Mouse (Mus musculus) telencephalon, adult 2 months (tissue): ENCODE measurements around the gene Ap1m1.
A peak's percentile ranks its signal among the peaks of the same experiment; 100 is the strongest.

Experiments
- DNase-seq: peaks from one replicate; pipeline ENCODE4 v3.0.0-alpha.2; 2011; ENCODE audit warnings: low read depth, low spot score

The Ap1m1 gene

DNA sequence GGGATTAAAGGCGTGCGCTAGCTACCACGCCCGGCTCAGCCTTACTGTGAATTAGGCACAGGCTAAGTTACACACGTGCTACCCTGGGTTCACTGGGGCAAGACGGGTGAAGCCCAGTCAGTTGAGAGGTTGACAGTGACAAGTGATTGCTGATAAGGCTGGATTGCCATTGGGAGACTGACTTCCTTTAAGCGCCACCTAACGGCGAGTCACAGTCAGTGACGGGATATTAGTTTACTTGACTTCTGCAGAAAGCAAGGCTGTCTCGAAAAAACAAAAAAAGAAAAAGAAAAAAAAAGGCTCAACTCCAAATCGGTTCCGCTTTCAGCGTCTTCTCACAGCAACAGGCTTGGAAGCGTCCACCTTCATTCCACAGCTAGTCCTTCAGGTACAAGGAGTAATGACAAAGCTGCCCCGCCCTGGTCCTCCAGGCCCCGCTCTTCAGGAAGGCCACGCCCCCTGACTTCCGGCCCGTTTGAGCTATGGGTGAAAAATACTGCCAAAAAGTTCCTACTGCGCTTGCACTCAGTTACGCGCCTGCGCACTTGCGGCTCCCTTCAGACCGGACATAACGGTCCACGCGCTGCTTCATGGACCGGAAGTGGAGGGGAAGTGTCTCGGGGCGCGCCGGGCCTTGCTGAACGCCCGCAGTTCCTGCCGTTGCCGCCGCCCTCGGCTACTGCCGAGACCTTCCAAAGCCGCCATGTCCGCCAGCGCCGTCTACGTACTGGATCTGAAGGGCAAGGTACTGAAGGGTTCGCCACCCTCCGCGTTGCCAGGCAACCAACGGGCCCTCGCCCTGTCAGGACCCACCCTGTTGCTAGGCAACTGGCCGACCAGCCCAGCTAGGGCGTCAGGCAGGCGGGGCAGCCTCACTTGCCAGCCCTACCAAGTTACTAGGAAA lies at the start of gene Ap1m1:
Ap1m1 (plus strand) TSS at position 520 of the 904 bp plus-strand sequence.
- peak; percentile 99 for DNase-seq

DNA sequence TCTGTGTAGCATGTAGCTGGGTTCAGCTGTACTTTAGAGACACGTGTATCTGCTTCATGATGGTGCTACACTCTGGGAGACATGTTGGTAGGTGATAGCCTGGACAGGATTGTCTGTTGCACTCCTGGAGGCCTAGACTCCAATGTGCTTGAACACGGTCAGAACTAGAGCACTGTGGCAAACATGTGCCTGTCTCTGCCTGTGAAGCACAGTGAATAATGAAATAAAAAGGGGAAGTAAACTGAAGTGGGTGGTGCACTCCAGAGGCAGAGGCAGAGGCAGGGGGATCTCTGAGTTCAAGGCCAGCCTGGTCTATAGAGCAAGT lies 49.6 kb upstream of the Ap1m1 start:
- no peak for DNase-seq

DNA sequence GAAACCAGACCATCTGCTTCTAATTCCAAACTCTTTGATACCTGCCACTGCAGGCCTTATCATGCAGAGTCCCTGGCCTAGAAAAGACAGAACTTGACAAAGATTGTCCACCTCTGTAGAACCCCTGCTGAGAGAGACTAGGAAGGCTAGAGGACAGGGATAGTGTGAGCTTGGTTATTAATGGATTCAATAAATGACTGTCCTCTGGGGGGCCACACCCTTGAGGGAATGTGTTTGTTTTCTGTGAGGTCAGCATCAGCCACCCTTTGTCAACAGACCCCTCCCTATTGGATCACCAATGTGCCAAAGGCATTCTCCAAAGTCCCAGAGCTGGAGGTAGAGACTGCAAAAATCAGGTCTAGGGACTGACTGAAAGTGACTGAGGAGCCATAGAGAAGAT lies 47.8 kb upstream of the Ap1m1 start:
- DNase-seq, result no peak

DNA sequence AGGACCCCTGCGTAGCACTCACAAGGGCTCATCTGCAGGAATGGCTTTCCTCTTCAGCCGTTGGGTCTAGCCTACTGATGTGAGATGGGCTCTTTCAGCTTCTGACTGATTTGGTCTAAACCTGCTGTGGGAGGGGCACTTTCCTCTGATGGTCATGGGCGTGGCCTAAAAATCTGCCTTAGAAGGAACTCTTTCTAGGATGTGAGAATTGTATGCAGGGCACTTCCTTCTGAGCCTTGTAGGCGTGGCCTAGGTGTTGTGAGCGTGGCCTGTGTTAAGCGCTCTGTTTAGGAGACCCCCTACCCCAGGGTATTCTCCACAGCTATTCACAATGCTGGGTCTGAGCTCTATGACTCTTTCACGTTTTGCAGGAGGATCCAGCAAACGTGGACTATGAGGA lies 41.8 kb upstream of the Ap1m1 start:
- no peak for DNase-seq

DNA sequence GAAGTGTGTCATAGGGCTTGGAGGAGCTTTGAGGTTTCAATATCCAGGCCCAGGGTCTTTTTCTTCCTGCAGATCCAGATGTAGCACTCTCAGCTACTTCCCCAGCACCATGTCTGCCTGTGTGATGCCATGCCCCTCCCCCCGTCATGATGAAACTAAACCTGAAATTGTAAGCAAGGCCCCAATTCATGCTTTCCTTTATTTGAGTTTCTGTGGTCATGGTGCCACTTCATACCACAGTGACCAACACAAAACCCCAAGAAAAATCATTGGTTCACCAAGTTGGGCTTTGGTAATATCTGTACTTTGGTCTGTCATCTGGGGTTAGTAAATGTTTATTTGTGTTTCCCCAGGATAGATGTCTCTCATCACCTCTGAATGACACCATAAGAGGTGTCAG lies 31.2 kb upstream of the Ap1m1 start:
- no peak for DNase-seq

DNA sequence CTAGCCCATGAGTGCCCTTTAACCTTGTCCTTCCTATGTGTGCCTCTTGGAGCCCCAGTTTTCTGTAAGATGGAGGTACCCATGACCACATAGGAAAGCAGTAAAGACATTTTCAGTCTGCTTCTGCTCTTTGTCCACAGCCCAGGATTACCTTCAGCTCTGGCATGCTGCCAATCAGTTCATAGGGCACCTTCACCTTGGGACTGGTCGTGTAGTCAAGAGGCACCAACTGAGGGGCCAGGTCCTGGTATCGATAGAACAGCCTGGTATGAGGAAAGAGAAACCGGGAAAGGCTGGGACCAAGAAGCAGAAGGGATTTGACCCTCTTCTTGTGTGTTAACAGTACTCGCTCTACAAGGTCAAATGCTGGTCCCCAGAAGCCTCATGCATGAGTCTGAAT lies 29.6 kb upstream of the Ap1m1 start:
- no peak for DNase-seq

DNA sequence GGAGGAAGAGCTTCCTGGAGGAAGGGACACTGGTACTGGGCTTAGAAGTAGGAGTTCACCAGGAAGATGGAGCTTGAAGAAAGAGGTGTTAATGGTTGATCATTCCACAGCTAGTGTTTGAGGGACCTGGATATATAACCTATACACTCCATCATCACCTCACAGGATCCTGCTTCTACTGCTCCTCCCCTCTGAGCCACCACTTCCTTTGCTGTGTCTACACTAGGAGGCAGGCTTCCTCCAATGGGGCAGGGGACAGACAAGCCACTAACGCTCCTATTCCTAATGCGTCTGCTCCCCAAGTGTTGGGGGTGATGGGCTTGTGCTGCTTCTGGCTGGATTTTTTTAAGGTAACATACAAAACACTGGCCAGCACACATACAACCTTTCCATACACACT lies 29.1 kb upstream of the Ap1m1 start:
- no peak for DNase-seq

DNA sequence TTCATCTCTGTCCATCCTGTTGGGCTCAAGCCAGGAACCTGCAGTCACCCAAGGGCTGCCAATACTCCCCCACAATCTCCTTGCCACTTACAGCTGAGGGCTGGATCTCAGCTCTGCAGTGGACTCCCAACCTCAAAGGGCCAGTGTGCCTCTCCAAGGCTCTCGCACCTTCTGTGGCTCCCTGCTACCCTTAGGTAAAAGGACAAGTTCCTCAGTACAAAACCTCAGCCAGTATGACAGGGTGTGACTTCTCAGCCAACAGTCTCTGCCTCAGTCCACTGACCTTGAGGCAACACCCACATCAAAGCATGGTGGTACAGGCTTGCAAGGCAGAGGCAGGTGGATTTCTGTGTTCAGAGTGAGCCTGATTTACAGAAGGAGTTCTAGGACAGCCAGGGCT lies 28.0 kb upstream of the Ap1m1 start:
- no peak for DNase-seq

DNA sequence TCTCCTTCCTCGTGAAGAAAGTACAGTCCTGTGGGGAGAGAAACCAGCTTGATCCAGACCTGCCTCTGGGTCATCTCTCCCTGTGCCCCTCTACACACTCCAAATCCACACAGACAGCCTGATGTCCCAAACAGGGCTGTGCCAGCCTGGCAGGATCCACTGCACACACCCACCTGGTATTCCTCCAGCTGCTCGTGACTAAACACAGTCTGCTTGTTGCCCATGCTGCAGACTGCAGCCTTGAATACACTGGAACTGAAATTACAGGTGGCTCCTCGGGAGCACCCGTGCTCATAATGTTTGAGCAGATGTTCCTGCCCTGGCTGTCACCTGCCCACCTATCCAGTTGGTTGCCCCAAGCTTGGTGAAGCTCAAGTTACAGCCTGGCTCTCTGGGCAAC lies 27.1 kb upstream of the Ap1m1 start, which contains the start of gene Cib3:
Cib3 (minus strand) TSS at position 87 of the 400 bp plus-strand sequence.
- no peak for DNase-seq

DNA sequence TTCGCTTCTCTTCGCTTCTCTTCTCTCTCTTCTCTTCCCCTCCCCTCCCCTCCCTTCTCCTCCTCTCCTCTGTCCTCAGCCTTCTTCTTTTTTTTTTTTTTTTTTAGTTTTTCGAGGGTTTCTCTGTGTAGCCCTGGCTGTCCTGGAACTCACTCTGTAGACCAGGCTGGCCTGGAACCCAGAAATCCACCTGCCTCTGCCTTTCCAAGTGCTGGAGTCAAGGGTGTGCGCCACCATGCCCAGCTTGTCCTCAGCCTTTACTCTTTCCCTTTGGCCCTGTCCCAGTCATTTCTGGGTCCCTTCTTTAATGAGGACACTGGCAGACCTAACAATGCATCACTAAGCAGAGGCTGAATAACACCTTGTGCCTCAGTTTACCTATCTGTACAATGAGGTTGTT lies 26.3 kb upstream of the Ap1m1 start, which contains the start of gene Gm11034:
Gm11034 (minus strand) TSS at position 101 of the 400 bp plus-strand sequence.
- DNase-seq, result no peak

DNA sequence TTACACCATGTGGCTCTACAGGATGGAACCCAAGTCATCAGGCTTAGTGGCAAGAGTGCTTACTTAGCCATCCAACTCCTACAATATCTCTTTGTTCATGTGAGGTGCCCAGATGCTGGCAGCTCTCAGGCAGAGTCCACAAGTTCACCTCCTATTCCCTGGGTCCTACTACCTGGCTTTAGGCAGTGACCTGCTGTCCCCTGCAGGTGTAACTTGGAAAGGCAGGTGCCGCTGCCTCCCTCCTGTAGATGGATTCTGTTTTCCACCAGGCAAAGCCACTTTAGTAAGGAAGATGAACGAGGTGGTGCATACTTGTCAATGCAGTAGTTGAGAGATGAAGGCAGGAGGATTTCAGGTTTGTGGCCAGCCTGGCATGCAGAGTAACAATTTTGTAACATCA lies 24.8 kb upstream of the Ap1m1 start:
- DNase-seq, result no peak

DNA sequence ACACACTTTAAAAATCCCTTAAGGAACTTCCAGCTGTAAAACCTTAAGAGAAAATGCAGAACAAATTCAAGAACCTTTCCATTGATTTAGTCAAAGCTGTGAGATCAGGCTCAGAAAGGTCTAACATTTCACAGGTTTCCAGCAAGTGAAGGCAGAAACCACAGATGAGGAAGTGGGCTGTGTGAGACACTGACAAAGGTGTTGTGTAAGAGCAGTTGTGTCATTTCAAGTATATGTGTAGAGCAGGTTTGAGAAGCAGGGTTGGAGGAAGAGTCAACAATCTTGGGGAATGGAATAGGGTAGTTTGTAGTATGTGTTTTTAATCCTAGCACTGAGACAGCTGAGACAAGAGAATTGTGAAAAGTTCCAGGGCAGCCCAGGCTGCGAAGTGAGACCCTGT lies 23.9 kb upstream of the Ap1m1 start:
- no peak for DNase-seq

DNA sequence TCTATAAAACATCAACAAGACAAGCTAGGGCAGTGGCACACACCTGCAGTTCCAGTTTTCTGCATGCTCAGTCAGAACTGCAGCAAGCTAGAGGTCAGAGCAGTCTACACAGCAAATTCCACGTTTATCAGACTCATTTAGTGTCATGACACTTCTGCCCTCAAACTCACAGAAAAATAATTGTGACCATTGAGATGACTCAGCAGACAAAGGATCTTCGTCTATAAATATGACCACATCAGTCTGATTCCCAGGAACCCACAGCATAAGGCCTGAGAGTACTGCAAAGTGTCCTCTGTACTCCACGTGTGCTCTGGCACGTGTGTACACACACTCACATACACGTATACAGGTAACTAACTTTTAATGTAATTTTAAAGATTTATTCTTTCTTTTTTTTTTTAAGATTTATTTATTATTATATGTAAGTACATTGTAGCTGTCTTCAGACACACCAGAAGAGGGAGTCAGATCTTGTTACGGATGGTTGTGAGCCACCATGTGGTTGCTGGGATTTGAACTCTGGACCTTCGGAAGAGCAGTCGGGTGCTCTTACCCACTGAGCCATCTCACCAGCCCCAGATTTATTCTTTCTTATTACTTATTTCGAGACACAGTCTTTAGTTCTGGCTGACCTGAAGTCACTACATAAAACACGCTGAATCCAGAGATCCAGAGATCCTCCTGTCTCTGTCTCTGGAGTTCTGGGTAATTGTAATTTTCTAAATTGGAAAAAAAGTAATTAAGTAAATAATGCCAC lies 20.9 kb upstream of the Ap1m1 start:
- no peak for DNase-seq

DNA sequence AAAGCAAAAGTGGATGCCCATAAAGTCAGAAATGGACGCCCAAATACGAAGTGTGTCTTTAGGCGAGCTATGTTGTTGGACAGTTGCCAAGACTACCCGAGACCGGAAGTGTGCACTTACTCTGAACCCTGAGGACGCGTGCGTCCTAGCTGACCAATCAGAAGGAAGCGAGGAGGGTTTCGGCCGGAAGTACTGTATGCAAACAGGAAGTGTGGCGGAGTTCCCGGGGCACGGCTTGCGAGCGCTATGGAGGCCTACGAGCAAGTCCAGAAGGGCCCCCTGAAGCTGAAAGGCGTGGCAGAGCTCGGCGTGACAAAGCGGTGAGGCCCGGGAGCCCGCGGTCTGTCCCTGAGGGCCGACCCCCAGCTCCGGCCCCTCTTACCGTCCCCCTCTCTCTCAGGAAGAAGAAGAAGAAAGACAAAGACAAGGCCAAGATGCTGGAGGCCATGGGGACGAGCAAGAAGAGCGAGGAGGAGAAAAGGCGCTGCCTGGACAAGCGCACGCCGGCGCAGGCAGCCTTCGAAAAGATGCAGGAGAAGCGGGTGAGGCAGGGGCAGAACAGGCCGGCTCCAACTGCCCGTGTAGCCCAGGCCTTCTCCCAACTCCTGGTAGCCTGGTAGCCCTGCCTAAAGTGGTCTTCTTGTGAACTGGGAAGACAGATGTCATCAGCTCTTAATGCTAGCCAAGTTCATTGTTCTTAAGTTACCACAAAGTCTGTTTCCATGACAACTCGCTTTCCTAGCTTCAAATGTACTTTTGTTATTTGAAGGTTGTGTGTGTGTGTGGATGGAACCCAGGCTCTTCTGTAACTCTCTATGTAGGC lies 20.1 kb upstream of the Ap1m1 start, which contains the start of gene Fam32a:
Fam32a (plus strand) TSS at position 190 of the 823 bp plus-strand sequence.
- peak; percentile 97 for DNase-seq

DNA sequence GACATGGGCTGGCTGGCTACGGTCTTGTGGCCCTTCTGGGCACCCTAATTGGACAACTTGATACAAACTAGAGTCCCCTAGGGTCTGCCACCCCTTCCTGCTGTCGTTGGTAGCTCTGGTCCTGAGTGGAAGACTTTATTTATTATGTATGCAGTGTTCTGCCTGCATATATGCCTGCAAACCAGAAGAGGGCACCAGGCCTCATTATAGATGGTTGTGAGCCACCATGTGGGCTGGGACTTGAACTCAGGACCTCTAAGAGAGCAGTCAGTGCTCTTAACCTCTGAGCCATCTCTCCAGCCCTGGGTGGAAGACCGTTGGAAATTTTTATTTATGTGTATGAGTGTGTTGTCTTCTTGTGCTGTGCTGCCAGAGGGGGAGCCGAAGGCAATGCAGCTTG lies 19.1 kb upstream of the Ap1m1 start:
- no peak for DNase-seq

DNA sequence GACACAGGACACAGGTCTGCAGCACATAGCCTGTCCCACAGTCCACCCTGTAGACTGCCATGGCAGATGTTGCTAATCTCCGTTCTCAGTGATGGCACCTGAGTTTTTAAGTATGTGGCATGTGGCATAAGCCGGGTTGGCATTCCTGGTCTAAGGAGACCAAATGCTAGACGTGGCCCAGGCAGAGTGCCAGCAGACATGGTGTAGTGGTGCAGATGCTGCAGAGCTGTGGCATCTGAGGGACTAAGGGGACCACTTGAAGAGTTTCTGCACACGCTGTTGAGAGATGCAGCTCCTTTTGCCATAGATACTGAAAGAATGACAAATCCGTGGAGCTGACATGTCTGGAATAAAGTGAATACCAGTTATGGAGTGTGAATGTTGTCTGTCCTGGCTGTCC lies 17.2 kb upstream of the Ap1m1 start:
- no peak for DNase-seq

DNA sequence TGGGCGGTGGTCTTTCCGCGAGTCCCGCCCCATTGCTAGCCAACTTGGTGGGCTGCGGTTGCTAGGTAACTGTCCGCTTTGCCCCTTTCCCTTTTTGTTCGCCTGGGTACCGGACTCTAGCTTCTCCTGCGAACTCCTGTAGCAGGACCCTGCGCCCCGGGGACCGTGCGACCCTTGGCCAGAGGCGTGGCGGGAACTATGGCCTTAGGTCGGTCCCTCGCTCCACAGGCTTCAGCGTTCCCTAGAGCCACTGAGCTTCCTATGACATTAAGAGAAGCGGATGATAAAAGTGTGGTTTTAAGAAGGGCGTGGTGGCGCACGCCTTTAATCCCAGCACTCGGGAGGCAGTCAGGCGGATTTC lies 565 bp downstream of the Ap1m1 start:
- DNase-seq, result no peak

DNA sequence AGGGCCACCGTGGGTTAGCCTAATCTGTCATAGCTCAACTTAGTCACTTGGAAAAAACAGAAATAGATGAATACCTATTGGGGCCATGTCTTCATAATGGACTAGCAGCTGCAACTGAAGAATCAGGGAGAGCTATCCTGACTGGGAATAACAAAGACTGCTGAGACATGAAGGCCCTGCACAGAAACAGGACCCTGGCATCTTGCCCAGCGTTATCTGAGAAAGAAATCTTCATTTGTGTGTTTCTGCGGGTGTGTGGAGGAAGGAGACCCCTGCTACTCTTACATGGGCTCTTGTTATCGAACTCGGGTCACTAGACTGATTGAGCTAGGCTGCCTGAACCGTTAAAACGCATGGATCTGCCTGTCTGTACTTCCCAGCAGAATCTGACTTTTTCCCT lies 1.1 kb downstream of the Ap1m1 start:
- DNase-seq, result no peak

DNA sequence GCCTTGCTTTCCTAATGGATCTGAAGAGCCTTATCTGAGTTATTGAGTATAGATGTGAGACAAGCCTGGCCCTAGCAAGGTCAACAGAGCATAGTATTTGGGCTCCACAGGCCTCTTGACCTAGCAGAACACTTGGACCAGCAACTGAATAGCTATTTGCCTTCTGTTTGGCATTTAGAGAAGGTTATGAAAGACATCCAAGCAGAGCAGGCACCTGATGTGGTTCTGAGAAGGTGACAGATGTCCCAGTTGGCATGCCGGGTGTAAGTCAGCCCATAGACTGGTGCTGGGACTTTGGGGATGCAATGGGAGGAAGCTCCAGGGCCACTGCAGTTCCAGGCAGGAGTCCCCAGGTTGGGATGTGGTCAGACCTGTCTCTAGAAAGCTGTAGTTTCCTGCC lies 2.4 kb downstream of the Ap1m1 start:
- no peak for DNase-seq

DNA sequence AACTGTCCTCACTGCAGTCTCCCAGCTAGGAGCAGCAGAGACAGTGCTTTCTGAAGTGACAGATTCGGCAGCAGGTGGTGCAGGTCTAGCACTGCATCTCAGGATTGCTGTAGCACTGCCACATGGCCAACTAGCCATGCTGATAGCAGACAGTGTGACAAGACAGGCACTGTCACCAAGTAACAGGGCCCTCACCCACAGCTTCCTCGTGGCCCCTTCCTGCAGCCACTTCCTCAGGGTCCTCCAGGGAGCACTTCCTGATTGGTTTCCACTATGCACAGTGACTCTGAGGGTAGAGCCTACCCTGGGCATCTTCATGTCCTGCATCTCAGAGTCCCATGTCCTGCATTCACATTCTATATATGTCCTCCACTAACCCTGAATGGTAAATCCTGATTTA lies 4.8 kb downstream of the Ap1m1 start:
- DNase-seq, result no peak

DNA sequence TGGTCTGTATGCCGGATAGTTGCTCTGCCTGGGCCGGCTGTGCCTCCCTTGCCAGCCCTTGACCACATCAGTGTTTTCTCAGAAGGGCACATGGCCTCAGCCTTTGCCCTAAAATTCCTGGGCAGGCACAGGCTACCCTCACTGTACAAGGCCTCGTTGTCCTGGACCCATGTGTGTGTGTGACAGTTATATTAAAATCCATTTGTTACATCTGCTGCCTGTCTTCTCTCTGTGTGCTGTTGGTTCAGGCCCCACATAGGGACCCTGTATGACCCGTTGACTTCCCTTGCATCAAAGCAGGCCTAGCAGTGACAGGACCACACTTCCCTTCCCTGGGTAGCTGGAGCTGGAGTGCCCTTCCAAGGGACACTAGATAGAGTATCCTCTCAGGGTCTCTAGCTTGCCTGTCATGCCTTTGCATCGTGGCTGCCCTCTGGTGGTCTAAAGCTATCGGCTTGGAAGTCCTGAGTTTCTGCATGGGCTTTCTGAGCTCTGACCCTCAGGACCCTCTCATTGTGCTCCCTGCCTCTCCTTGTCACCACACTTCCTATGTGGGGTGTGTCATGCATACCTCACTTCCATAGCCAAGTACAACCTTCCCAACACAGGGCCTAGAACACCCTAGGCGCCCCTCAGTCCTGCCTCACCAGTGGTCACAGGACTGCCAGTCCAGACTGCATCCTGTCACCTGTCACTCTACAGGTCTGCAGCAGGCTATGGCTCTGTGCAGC lies 17.5 kb downstream of the Ap1m1 start:
- no peak for DNase-seq

DNA sequence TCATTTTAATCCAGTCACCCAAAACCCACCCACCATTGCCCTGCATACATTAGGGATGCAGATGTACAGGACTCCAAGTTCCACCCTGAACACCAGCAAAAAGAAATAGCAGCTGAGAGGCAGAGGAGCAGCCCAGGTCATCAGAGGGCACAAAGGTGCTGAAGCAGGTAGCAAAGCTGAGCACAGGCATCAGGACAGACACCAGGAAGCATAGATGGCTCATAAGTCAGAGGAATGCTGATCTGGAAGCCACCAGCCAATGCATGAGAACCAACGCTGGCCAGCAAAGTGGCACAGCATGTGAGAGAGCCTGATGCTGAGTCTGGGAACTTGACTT lies 18.1 kb downstream of the Ap1m1 start:
- DNase-seq, result no peak
